Mouse (Mus musculus) forebrain, embryonic 16.5 days (tissue): ENCODE results near the gene Reg2. TPM values are rescaled to one million over a fixed set of nuclear protein-coding genes. Genes with fewer than 3 reads are reported as not detected.

ENCODE experiments used
- ATAC-seq: fragments of 200-750 bp; cut with Nextera tagmentation; 2 replicates; pipeline ENCODE4 v1.8.0; 2017; ENCODE audit warnings: mild to moderate bottlenecking, moderate library complexity
- H3K27ac ChIP-seq: fragments of 300-500 bp; sonication (generic); 2 replicates; pipeline ENCODE4 v1.5.1; 2014; ENCODE audit warnings: low read length, control low read depth
- H3K27me3 ChIP-seq: fragments of 300-500 bp; sonication (generic); replicated peaks from 2 replicates; pipeline ENCODE4 v1.6.1; 2014; ENCODE audit warnings: low read length; ENCODE audit not compliant: control insufficient read depth, insufficient read depth
- H3K36me3 ChIP-seq: fragments of 300-500 bp; sonication (generic); 2 replicates; pipeline ENCODE4 v1.6.1; 2014; ENCODE audit not compliant: control insufficient read depth, insufficient read depth
- H3K4me1 ChIP-seq: fragments of 300-500 bp; sonication (generic); replicated peaks from 2 replicates; pipeline ENCODE4 v1.6.1; 2014; ENCODE audit warnings: low read length; ENCODE audit not compliant: control insufficient read depth, insufficient read depth
- H3K4me2 ChIP-seq: fragments of 300-500 bp; sonication (generic); 2 replicates; pipeline ENCODE4 v1.6.1; 2014; ENCODE audit warnings: mild to moderate bottlenecking, low read length, control low read depth
- H3K4me3 ChIP-seq: fragments of 300-500 bp; sonication (generic); replicated peaks from 2 replicates; pipeline ENCODE4 v1.5.1; 2014; ENCODE audit warnings: mild to moderate bottlenecking, low read length, control low read depth
- H3K9ac ChIP-seq: fragments of 300-500 bp; sonication (generic); replicated peaks from 2 replicates; pipeline ENCODE4 v1.6.1; 2014; ENCODE audit warnings: low read depth, low read length, control low read depth
- H3K9me3 ChIP-seq: fragments of 300-500 bp; sonication (generic); 2 replicates; pipeline ENCODE4 v1.6.1; 2016; ENCODE audit warnings: low read length; ENCODE audit not compliant: control insufficient read depth
- WGBS: fragments of 180-500 bp; shearing (Covaris S2); extraction: QIAGEN DNeasy Blood & Tissue Kit; methylation state at CpG from one replicate; pipeline ENCODE4 v1.1.7; 2014; 5-methylcytosine and 5-hydroxymethylcytosine counted together
- polyA plus RNA-seq: library from polyadenylated mRNA; unstranded; fragments of >200 nt; fragmentation: Nextera tagmentation; extraction: Ambion mirVana; gene quantifications from 2 replicates; pipeline ENCODE4 v1.2.1, GENCODE M21; 2015

Reg2 gene
- polyA plus RNA-seq, 1 experiment from 2014 or later, result not detected

- 92% methylated on average over 2 of the region's 2 CpGs for WGBS
- Histone ChIP-seq H3K4me1 (no peaks in the 10 kb centered on the region), H3K4me2 (no peak overlapping the region), H3K9ac (no peak overlapping the region), H3K4me3 (no peak overlapping the region), H3K9me3 (no peaks in the 10 kb centered on the region), H3K27ac (no peak overlapping the region), H3K36me3 (no peaks in the 10 kb centered on the region), H3K27me3 (no peaks in the 10 kb centered on the region)
- ATAC-seq, result no peak
These were observed 57.4 kb downstream of the Reg2 start for GRCm38 (mm10) chr6:78452804-78453203.

Other genes with a start within 250 kb of the Reg2 start
- not detected in 2 replicates for gene Reg3b, start 25.0 kb upstream of the Reg2 start, polyA plus RNA-seq
- gene Reg3d, start 16.8 kb upstream of the Reg2 start, polyA plus RNA-seq, result not detected in 2 replicates
- gene Reg3a, start 14.9 kb upstream of the Reg2 start, polyA plus RNA-seq, result not detected in 2 replicates
- gene Reg1, start 27.1 kb downstream of the Reg2 start, polyA plus RNA-seq, result not detected in 2 replicates
- 0.68 TPM in 1 of 2 replicates, not detected in the other for gene Reg3g, start 73.2 kb downstream of the Reg2 start, polyA plus RNA-seq